Mouse (Mus musculus) liver, postnatal 0 days (tissue): ENCODE measurements at regions not wholly inside any gene's neighbourhood (a gene's known extent, or its start where the extent isn't known, plus 50 kb on each side); places are given as distances from the start of the nearest gene placed in this dataset.

Experiments
- ATAC-seq: fragments of 200-750 bp; cut with Nextera tagmentation; 2 replicates; pipeline ENCODE4 v1.8.0; 2017; ENCODE audit warnings: mild to moderate bottlenecking, moderate library complexity
- DNase-seq: peaks from one replicate; pipeline ENCODE4 v3.0.0-alpha.2; 2016
- H3K27ac ChIP-seq: fragments of 300-500 bp; sonication (generic); 2 replicates; pipeline ENCODE4 v1.5.1; 2014; ENCODE audit warnings: antibody characterized with exemption, moderate library complexity, mild to moderate bottlenecking, low read depth
- H3K27me3 ChIP-seq: fragments of 300-500 bp; sonication (generic); 2 replicates; pipeline ENCODE4 v1.6.1; 2014; ENCODE audit warnings: low read length, control low read depth, mixed read lengths; ENCODE audit not compliant: insufficient read depth
- H3K36me3 ChIP-seq: fragments of 300-500 bp; sonication (generic); replicated peaks from 2 replicates; pipeline ENCODE4 v1.6.1; 2014; ENCODE audit warnings: mild to moderate bottlenecking, control low read depth, low read length, moderate library complexity, mixed read lengths; ENCODE audit not compliant: insufficient read depth
- H3K4me1 ChIP-seq: fragments of 300-500 bp; sonication (generic); 2 replicates; pipeline ENCODE4 v1.6.1; 2014; ENCODE audit warnings: antibody characterized with exemption, mild to moderate bottlenecking, control low read depth; ENCODE audit not compliant: insufficient read depth
- H3K4me2 ChIP-seq: fragments of 300-500 bp; sonication (generic); 2 replicates; pipeline ENCODE4 v1.6.1; 2014; ENCODE audit warnings: low read depth, mild to moderate bottlenecking, low read length, moderate library complexity, mixed read lengths
- H3K4me3 ChIP-seq: fragments of 300-500 bp; sonication (generic); 2 replicates; pipeline ENCODE4 v1.5.1; 2014; ENCODE audit warnings: low read depth, low read length
- H3K9ac ChIP-seq: fragments of 300-500 bp; sonication (generic); replicated peaks from 2 replicates; pipeline ENCODE4 v1.6.1; 2014; ENCODE audit warnings: mild to moderate bottlenecking, moderate library complexity
- H3K9me3 ChIP-seq: fragments of 300-500 bp; sonication (generic); 2 replicates; pipeline ENCODE4 v1.6.1; 2016; ENCODE audit warnings: mild to moderate bottlenecking, control low read depth, low read length, mixed read lengths
- CTCF ChIP-seq: sonication (generic); IDR thresholded peaks from 2 replicates; pipeline ENCODE4 v1.5.1; 2016; ENCODE audit warnings: antibody characterized with exemption, low read depth
- EP300 ChIP-seq: IDR thresholded peaks from 2 replicates; pipeline ENCODE4 v1.6.1; 2016; ENCODE audit warnings: antibody characterized with exemption, low read depth, mild to moderate bottlenecking
- WGBS: fragments of 180-500 bp; shearing (Covaris S2); extraction: QIAGEN DNeasy Blood & Tissue Kit; methylation state at CpG from one replicate; pipeline ENCODE4 v1.1.7; 2014; ENCODE audit not compliant: insufficient replicate concordance; 5-methylcytosine and 5-hydroxymethylcytosine counted together

- Histone ChIP-seq H3K4me1 (no peaks in the 10 kb centered on the region), H3K27ac (no peak overlapping the region), H3K27me3 (no peaks in the 10 kb centered on the region), H3K36me3 (no peaks in the 10 kb centered on the region), H3K4me3 (no peak overlapping the region), H3K4me2 (no peak overlapping the region), H3K9me3 (no peaks in the 10 kb centered on the region), H3K9ac (no peak overlapping the region)
- 64% methylated on average over 4 of the region's 4 CpGs for WGBS
- no peak for TF ChIP-seq EP300
- no peak for TF ChIP-seq CTCF
- DNase-seq: no peak
- ATAC-seq: no peak
These were observed 75.5 kb downstream of the Gas1 start for GRCm38 (mm10) chr13:60101651-60102050.

- no peaks in the 10 kb centered on the region for H3K9me3 ChIP-seq
- TF ChIP-seq CTCF: no peak
- TF ChIP-seq EP300: no peak
- H3K36me3 ChIP-seq: no peaks in the 10 kb centered on the region
- no peak overlapping the region for H3K27ac ChIP-seq
- no peak overlapping the region for H3K4me2 ChIP-seq
- WGBS: 80% methylated on average over 12 of the region's 12 CpGs
- no peak for ATAC-seq
- DNase-seq: no peak
- H3K4me1 ChIP-seq: no peaks in the 10 kb centered on the region
- no peaks in the 10 kb centered on the region for H3K27me3 ChIP-seq
- H3K4me3 ChIP-seq: no peak overlapping the region
- H3K9ac ChIP-seq: no peak overlapping the region
These were observed 76.7 kb downstream of the Gas1 start for GRCm38 (mm10) chr13:60100130-60101112.

- no peak for ATAC-seq
- WGBS: 79% methylated on average over 14 of the region's 14 CpGs
- Histone ChIP-seq H3K4me1 (no peaks in the 10 kb centered on the region), H3K9ac (no peak overlapping the region), H3K4me3 (no peak overlapping the region), H3K27ac (no peak overlapping the region), H3K9me3 (no peaks in the 10 kb centered on the region), H3K4me2 (no peak overlapping the region), H3K27me3 (no peaks in the 10 kb centered on the region), H3K36me3 (no peaks in the 10 kb centered on the region)
- DNase-seq: no peak
- TF ChIP-seq CTCF (peak; percentile 46), EP300 (no peak)
These were observed 77.6 kb downstream of the Gas1 start for GRCm38 (mm10) chr13:60099469-60100129.

- no peak overlapping the region for H3K4me3 ChIP-seq
- ATAC-seq (no peak), DNase-seq (no peak)
- H3K36me3 ChIP-seq: no peaks in the 10 kb centered on the region
- H3K4me2 ChIP-seq: no peak overlapping the region
- H3K4me1 ChIP-seq: no peaks in the 10 kb centered on the region
- WGBS: 69% methylated on average over 3 of the region's 3 CpGs
- H3K9me3 ChIP-seq: no peaks in the 10 kb centered on the region
- H3K9ac ChIP-seq: no peak overlapping the region
- TF ChIP-seq CTCF (no peak), EP300 (no peak)
- H3K27ac ChIP-seq: no peak overlapping the region
- no peaks in the 10 kb centered on the region for H3K27me3 ChIP-seq
These were observed 78.8 kb downstream of the Gas1 start for GRCm38 (mm10) chr13:60098394-60098793.

GRCm38 (mm10) chr13:60097776-60098175 lies 79.4 kb downstream of the Gas1 start:
- Histone ChIP-seq H3K36me3 (no peaks in the 10 kb centered on the region), H3K4me1 (no peaks in the 10 kb centered on the region), H3K27me3 (no peaks in the 10 kb centered on the region), H3K4me3 (no peak overlapping the region), H3K9ac (no peak overlapping the region), H3K27ac (no peak overlapping the region), H3K9me3 (no peaks in the 10 kb centered on the region), H3K4me2 (no peak overlapping the region)
- DNase-seq (no peak), ATAC-seq (no peak)
- TF ChIP-seq EP300 (no peak), CTCF (no peak)
- WGBS: 72% methylated on average over 6 of the region's 6 CpGs

GRCm38 (mm10) chr13:60086657-60087056 lies 90.5 kb downstream of the Gas1 start:
- ATAC-seq: no peak

More at GRCm38 (mm10) chr13:60086657-60087056, 90.5 kb downstream of the Gas1 start:
- Histone ChIP-seq H3K4me1 (no peaks in the 10 kb centered on the region; the same call in 1 of the 2 replicates), H3K27ac (no peak overlapping the region), H3K27me3 (no peaks in the 10 kb centered on the region), H3K4me3 (no peak overlapping the region), H3K36me3 (no peaks in the 10 kb centered on the region), H3K9me3 (no peaks in the 10 kb centered on the region), H3K4me2 (no peak overlapping the region), H3K9ac (no peak overlapping the region)
- no peak for DNase-seq
- 79% methylated on average over 8 of the region's 8 CpGs for WGBS
- no peak for TF ChIP-seq CTCF
- no peak for TF ChIP-seq EP300
